Mouse (Mus musculus): ENCODE measurements around the gene Prap1.

The Prap1 gene

DNA sequence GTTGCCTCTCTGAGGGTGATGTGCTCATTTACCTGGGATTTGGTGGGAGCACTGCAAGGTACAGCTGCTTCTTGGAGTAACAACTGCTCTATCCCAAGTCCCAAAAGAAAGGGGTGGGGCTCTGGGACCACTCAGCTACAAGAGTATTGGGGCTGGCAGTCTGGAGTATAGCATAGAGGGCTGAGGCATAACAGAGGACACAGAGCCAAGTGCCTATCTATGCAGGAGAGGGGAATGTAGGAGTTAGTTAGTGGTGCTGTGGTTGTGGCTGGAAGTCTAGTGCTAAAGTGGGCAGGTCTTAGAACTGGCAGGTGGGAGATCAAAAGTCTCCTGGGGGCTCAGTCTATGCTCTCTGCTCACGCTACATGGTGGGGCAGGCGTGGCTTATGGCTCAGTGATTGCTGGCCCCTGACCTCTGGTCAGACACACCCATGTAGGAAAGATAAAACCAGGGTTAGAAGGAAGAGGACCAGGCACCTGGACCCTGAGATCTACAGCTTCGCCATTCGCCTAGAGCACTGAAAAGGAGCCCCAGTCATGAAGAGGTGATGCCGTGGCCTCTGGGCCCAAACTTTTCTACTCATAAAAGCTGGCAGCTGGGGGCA is at the start of gene Prap1:
Prap1 (plus strand) TSS at position 472 of the 605 bp plus-strand sequence.
- DNase-seq (ENCODE audit: low read depth): no peak

DNA sequence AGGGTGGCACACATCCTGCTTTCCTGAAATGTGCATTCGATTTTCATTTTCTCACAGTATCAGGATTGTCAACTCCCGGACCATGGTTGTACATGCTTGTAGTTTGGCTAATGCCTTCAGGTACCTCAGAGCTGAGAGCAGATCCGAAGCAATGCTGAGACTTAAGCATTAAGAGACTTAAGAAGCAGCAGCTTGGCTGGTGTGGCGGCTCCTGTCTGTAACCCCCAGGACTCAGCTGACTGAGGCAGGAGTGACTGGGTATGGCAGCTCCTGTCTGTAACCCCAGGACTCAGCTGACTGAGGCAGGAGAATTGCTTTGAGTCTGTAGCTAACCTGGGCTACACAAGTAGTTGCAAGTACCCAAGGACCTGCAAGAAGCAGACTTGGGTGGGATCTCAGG is 47.6 kb upstream of the Prap1 start:
- DNase-seq (ENCODE audit: low read depth): no peak

DNA sequence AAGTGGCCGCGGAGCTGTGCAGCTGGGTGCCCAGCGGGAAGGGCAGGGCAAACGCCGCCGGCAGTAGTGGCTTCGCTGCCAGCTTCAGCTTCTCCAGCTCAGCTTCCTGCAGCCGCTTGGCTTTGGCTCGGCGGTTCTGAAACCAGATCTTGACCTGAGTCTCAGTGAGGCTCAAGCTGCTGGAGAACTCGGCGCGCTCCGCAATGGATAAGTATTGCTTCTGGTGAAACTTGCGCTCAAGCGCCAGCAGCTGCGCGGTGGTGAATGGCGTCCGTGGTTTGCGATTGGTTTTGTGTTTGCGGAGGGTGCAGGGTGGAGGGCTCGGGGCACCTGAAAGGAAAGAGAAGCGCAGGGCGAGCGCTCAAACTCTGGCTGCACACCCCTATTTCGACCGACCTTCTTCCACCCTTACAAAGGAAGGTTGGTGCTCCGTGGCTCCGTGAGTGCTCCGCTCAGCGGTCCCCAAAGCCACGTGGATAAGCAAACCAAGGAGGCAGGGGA is 45.3 kb upstream of the Prap1 start:
- DNase-seq (ENCODE audit: low read depth): peak; percentile 36

GRCm38 (mm10) chr7:140048361-140049114 is 44.7 kb upstream of the Prap1 start, which contains the start of gene Msx3:
Gene Msx3 (minus strand): TSS chr7:140049089.
- DNase-seq (ENCODE audit: low read depth): no peak

- peak; percentile 61 for DNase-seq (ENCODE audit: low read depth)
These were observed 44.0 kb upstream of the Prap1 start for GRCm38 (mm10) chr7:140049115-140049689.

GRCm38 (mm10) chr7:140054124-140054523 is 39.1 kb upstream of the Prap1 start:
- DNase-seq (ENCODE audit: low read depth): no peak

DNA sequence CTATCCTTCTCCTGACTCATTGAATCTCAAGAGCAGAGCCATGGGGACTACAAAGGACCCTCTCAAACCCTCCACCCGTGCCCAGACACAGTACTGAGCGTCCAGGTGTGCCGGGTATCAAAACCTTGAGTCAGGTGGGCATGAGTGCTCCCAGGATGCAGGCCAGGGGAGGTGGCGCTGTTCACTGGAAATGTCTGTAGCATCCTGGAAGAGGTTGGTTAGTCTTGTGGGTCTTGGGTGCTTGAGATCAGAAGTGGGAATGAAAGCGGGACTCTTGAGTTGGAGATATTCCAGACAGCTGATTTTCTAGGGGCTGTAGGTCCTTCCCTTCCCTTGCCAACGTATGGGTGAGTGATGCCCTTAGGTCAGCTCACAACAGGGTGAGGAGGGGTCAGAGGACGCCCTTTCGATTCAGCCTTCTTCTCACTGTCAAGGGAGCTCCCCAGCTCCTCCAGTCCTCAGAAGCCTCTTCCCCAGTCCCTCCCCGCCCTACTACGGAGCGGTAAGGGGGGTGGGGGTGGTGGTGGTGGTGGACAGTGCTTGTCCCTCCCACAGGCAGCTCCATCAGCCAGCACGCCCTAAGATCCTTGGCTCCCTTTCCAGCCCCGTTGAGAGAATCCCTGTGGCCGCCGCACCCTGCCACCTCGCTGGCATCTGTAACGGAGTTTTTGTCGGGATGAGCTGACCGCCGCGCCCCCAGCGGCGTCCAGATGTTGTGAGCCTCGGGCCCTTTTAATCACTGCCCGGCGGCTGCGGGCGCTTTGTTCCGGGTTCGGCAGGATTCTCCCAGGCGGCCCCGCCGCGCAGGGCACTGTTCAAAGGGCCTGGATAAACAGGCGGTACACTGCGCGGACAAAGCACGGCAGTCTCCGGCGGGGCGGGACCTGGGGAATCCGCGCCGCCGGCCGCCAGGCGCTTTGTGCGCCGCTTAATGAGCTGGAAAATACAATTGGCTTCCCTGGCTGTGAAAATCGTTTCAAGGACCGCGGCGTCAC is 35.5 kb upstream of the Prap1 start:
- no peak for DNase-seq (ENCODE audit: low read depth)

GRCm38 (mm10) chr7:140058528-140058927 is 34.7 kb upstream of the Prap1 start:
- DNase-seq (ENCODE audit: low read depth): no peak

GRCm38 (mm10) chr7:140059601-140060000 is 33.6 kb upstream of the Prap1 start:
- DNase-seq (ENCODE audit: low read depth): no peak

GRCm38 (mm10) chr7:140060936-140061831 is 32.0 kb upstream of the Prap1 start:
- DNase-seq (ENCODE audit: low read depth): peak; percentile 28

DNA sequence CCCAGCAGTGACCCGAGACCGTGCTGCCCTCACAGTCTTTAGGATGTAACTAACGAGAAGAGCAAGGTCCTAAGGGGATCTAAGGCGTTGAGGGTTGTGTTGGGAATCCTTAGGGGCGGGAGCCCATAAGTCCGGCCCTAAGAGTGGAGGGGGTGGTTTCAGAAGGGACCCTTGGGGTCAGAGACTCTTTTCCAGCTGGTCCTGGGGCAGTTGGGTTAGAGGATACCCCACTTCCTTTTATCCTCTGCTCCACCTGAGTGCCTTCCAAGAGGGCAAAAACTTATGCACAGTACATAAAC is 31.4 kb upstream of the Prap1 start:
- no peak for DNase-seq (ENCODE audit: low read depth)

GRCm38 (mm10) chr7:140062307-140062706 is 30.9 kb upstream of the Prap1 start:
- peak; percentile 36 for DNase-seq (ENCODE audit: low read depth)

- DNase-seq (ENCODE audit: low read depth): peak; percentile 86
These were observed 30.1 kb upstream of the Prap1 start for GRCm38 (mm10) chr7:140063092-140063491.

DNA sequence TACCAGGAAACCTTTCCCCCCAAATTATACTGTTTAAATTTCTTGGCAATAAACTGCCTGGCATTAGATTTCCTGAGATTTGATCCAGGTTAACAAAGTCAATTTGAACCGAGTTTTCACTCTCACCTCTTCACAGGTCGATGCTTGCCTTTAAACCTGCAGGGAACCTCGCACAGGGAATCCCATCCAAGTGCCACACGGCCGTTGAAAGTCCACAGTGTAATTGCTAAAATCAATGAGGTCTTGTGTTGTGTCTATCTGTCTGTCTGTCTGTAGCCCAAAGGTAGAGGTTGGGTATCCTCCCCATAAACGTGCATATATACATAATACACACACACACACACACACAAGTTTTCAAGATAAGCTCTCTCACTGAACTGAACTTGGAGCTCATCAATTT is 25.8 kb upstream of the Prap1 start:
- no peak for DNase-seq (ENCODE audit: low read depth)

- DNase-seq (ENCODE audit: low read depth): no peak
These were observed 23.0 kb upstream of the Prap1 start for GRCm38 (mm10) chr7:140070042-140070711.

GRCm38 (mm10) chr7:140077698-140078097 is 15.5 kb upstream of the Prap1 start:
- DNase-seq (ENCODE audit: low read depth): no peak

- peak; percentile 86 for DNase-seq (ENCODE audit: low read depth)
These were observed 14.5 kb upstream of the Prap1 start for GRCm38 (mm10) chr7:140078711-140079110.

DNA sequence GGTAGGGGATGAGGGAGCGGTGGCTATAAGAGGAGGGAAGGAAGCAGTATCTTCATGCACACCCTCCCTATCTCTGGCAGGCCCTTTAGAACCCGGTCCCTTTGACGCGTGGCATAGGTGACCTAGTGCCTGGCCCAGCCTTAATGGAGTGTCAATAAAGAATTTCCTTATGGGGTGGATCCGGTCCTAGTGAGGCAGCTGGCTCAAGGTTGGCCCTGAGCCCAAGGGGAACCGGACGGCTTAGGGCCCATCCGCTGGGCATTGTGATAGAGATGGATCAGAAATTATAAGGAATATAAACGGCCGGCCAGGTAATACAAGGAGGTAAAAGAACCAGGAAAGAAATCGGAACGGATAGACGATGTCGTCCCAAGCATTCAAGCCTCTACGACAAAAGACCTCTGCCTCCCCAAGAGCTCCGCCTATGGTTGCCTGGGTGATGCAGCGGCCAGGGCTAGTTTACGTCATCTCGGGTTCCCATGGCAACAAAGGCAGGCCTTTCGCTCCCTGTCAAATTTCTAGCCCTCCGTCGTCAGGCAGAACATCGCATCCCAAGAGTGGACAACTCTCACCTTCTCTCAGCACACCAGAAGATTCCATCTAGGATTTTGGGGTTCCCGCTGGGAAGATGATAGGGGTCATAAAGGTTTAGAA is 12.6 kb upstream of the Prap1 start:
- peak; percentile 88 for DNase-seq (ENCODE audit: low read depth)

DNA sequence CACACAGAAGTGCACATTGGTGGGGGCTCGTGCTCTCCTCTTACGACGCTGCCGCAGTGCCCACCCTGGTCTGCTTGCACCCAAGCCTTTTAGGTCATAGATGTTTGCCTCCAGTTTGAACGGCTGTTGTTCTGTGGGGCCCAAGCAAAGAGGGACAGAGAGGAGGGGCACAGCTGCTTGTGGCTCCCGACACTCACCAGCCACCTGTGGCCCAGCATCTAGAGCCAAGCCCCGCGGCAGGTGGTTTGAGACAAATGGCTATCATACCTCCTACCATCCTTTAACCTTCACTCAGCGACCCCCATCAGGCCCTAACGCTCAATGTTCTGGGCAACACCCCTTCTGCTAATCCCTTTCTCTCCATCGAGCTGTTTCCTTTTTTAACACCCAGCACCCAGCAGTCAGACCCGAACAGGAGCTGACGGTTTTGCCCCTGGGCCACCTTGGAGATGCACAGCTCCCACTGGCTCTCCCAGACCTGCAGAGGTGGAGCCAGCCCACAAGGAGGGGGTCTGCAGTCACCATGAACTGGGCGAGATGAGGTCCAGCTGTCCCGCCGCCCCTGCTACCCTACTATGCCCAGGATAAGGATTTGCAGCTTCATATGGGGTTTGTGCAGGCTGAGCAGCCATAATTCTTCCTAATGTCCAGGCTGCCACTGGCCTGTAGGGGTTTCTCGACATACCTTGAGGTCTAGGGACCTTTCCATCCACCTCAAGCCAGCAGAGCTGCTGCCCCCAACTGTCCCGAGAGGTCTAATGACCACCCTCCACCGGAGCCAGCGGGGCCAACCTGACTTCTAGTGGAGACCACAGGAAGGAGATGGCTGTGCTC is 11.6 kb upstream of the Prap1 start:
- no peak for DNase-seq (ENCODE audit: low read depth)
